Mouse (Mus musculus): ENCODE measurements at regions not wholly inside any gene's neighbourhood (a gene's known extent, or its start where the extent isn't known, plus 50 kb on each side); places are given as distances from the start of the nearest gene placed in this dataset.

- Histone ChIP-seq H3K36me3 (no peaks in the 10 kb centered on the region), H3K4me2 (replicated peaks) (no peak overlapping the region), H3K4me1 (replicated peaks) (no peaks in the 10 kb centered on the region), H3K4me3 (replicated peaks) (no peak overlapping the region), H3K9ac (replicated peaks) (no peak overlapping the region), H3K27ac (no peak overlapping the region), H3K9me3 (no peaks in the 10 kb centered on the region), H3K27me3 (no peaks in the 10 kb centered on the region)
- 50% methylated on average over 1 of the region's 1 CpGs for WGBS
- no peak for ATAC-seq
These were observed 710.6 kb upstream of the Marcks start for GRCm38 (mm10) chr10:37849291-37849846.

- ATAC-seq, result no peak
- 10% methylated on average over 5 of the region's 5 CpGs for WGBS
- H3K9ac ChIP-seq (replicated peaks), result no peak overlapping the region
These were observed 704.1 kb upstream of the Marcks start for GRCm38 (mm10) chr10:37842820-37843219.

GRCm38 (mm10) chr10:37841842-37842241 is 703.1 kb upstream of the Marcks start:
- Histone ChIP-seq H3K9ac (replicated peaks) (no peak overlapping the region), H3K4me1 (replicated peaks) (0 out of 2 replicates have a peak, but pooled peaks cover 3% of the 10 kb centered on the region), H3K4me2 (replicated peaks) (no peak overlapping the region), H3K27me3 (no peaks in the 10 kb centered on the region), H3K9me3 (no peaks in the 10 kb centered on the region), H3K4me3 (replicated peaks) (no peak overlapping the region), H3K27ac (no peak overlapping the region), H3K36me3 (no peaks in the 10 kb centered on the region)
- ATAC-seq, result no peak
- WGBS, result 47% methylated on average over 2 of the region's 2 CpGs

More at GRCm38 (mm10) chr10:37842820-37843219, 704.1 kb upstream of the Marcks start:
- Histone ChIP-seq H3K4me3 (replicated peaks) (no peak overlapping the region), H3K4me2 (replicated peaks) (no peak overlapping the region), H3K27ac (no peak overlapping the region), H3K27me3 (no peaks in the 10 kb centered on the region), H3K4me1 (replicated peaks) (0 out of 2 replicates have a peak, but pooled peaks cover 3% of the 10 kb centered on the region), H3K9me3 (no peaks in the 10 kb centered on the region), H3K36me3 (no peaks in the 10 kb centered on the region)

GRCm38 (mm10) chr10:37837721-37838120 is 699.0 kb upstream of the Marcks start:
- Histone ChIP-seq H3K36me3 (no peaks in the 10 kb centered on the region), H3K4me2 (replicated peaks) (no peak overlapping the region), H3K9me3 (no peaks in the 10 kb centered on the region), H3K27me3 (no peaks in the 10 kb centered on the region), H3K4me1 (replicated peaks) (0 out of 2 replicates have a peak, but pooled peaks cover under 1% of the 10 kb centered on the region), H3K27ac (no peak overlapping the region), H3K4me3 (replicated peaks) (no peak overlapping the region), H3K9ac (replicated peaks) (no peak overlapping the region)
- ATAC-seq, result no peak
- 88% methylated on average over 2 of the region's 2 CpGs for WGBS

GRCm38 (mm10) chr10:37813026-37813425 is 674.3 kb upstream of the Marcks start:
- no peak overlapping the region for H3K9ac ChIP-seq (replicated peaks)
- no peaks in the 10 kb centered on the region for H3K36me3 ChIP-seq
- WGBS, result 58% methylated on average over 2 of the region's 2 CpGs
- H3K27ac ChIP-seq, result 0 out of 2 replicates have a peak overlapping the region, but pooled peaks have one; percentile 27
- no peaks in the 10 kb centered on the region for H3K9me3 ChIP-seq
- H3K4me1 ChIP-seq (replicated peaks), result peaks cover 12% of the 10 kb centered on the region
- ATAC-seq, result no peak
- H3K4me3 ChIP-seq (replicated peaks), result no peak overlapping the region
- no peak overlapping the region for H3K4me2 ChIP-seq (replicated peaks)
- H3K27me3 ChIP-seq, result no peaks in the 10 kb centered on the region

GRCm38 (mm10) chr10:37812405-37812851 is 673.7 kb upstream of the Marcks start:
- WGBS, result 22% methylated on average over 3 of the region's 3 CpGs
- ATAC-seq, result peak; percentile 78
- H3K27me3 ChIP-seq, result no peaks in the 10 kb centered on the region
- H3K9me3 ChIP-seq, result no peaks in the 10 kb centered on the region
- 0 out of 2 replicates have a peak overlapping the region, but pooled peaks have one; percentile 27 for H3K27ac ChIP-seq
- H3K36me3 ChIP-seq, result no peaks in the 10 kb centered on the region
- peaks cover 12% of the 10 kb centered on the region for H3K4me1 ChIP-seq (replicated peaks)
- H3K9ac ChIP-seq (replicated peaks), result no peak overlapping the region
- no peak overlapping the region for H3K4me2 ChIP-seq (replicated peaks)
- no peak overlapping the region for H3K4me3 ChIP-seq (replicated peaks)

GRCm38 (mm10) chr10:37811789-37812188 is 673.1 kb upstream of the Marcks start:
- Histone ChIP-seq H3K4me2 (replicated peaks) (no peak overlapping the region), H3K9me3 (no peaks in the 10 kb centered on the region), H3K9ac (replicated peaks) (no peak overlapping the region), H3K4me1 (replicated peaks) (peaks cover 12% of the 10 kb centered on the region), H3K27me3 (no peaks in the 10 kb centered on the region), H3K4me3 (replicated peaks) (no peak overlapping the region), H3K27ac (0 out of 2 replicates have a peak overlapping the region, but pooled peaks have one; percentile 27), H3K36me3 (no peaks in the 10 kb centered on the region)
- 91% methylated on average over 5 of the region's 5 CpGs for WGBS
- no peak for ATAC-seq

- whole genome bisulfite sequencing, result 63% methylated on average over 4 of the region's 4 CpGs
- Histone ChIP-seq H3K9me3 (no peaks in the 10 kb centered on the region), H3K27ac (no peak overlapping the region), H3K9ac (replicated peaks) (no peak overlapping the region), H3K4me2 (replicated peaks) (no peak overlapping the region), H3K4me3 (replicated peaks) (no peak overlapping the region), H3K4me1 (replicated peaks) (no peaks in the 10 kb centered on the region), H3K36me3 (no peaks in the 10 kb centered on the region), H3K27me3 (no peaks in the 10 kb centered on the region)
- ATAC-seq, result no peak
These were observed 664.6 kb upstream of the Marcks start for GRCm38 (mm10) chr10:37803225-37803805.

- ATAC-seq, result no peak
- Histone ChIP-seq H3K27me3 (no peaks in the 10 kb centered on the region), H3K9ac (replicated peaks) (no peak overlapping the region), H3K4me2 (replicated peaks) (no peak overlapping the region), H3K36me3 (no peaks in the 10 kb centered on the region), H3K27ac (no peak overlapping the region), H3K4me1 (replicated peaks) (no peaks in the 10 kb centered on the region), H3K4me3 (replicated peaks) (no peak overlapping the region), H3K9me3 (no peaks in the 10 kb centered on the region)
- 92% methylated on average over 2 of the region's 2 CpGs for WGBS
These were observed 660.7 kb upstream of the Marcks start for GRCm38 (mm10) chr10:37799397-37799796.

GRCm38 (mm10) chr10:37798285-37798684 is 659.6 kb upstream of the Marcks start:
- Histone ChIP-seq H3K9me3 (no peaks in the 10 kb centered on the region), H3K36me3 (no peaks in the 10 kb centered on the region), H3K27me3 (no peaks in the 10 kb centered on the region), H3K4me1 (replicated peaks) (no peaks in the 10 kb centered on the region), H3K4me2 (replicated peaks) (no peak overlapping the region), H3K27ac (no peak overlapping the region), H3K4me3 (replicated peaks) (no peak overlapping the region), H3K9ac (replicated peaks) (no peak overlapping the region)
- no peak for ATAC-seq

- Histone ChIP-seq H3K9me3 (no peaks in the 10 kb centered on the region), H3K4me2 (replicated peaks) (no peak overlapping the region), H3K9ac (replicated peaks) (no peak overlapping the region), H3K36me3 (no peaks in the 10 kb centered on the region), H3K4me1 (replicated peaks) (no peaks in the 10 kb centered on the region), H3K27ac (no peak overlapping the region), H3K27me3 (no peaks in the 10 kb centered on the region), H3K4me3 (replicated peaks) (no peak overlapping the region)
- ATAC-seq, result no peak
- WGBS, result 76% methylated on average over 5 of the region's 5 CpGs
These were observed 659.0 kb upstream of the Marcks start for GRCm38 (mm10) chr10:37797701-37798100.

GRCm38 (mm10) chr10:37792878-37793277 is 654.2 kb upstream of the Marcks start:
- no peaks in the 10 kb centered on the region for H3K36me3 ChIP-seq
- H3K4me2 ChIP-seq (replicated peaks), result no peak overlapping the region
- 82% methylated on average over 3 of the region's 3 CpGs for WGBS
- H3K9me3 ChIP-seq, result no peaks in the 10 kb centered on the region
- no peaks in the 10 kb centered on the region for H3K4me1 ChIP-seq (replicated peaks)
- no peak overlapping the region for H3K9ac ChIP-seq (replicated peaks)
- H3K27me3 ChIP-seq, result no peaks in the 10 kb centered on the region
- no peak overlapping the region for H3K4me3 ChIP-seq (replicated peaks)
- H3K27ac ChIP-seq, result no peak overlapping the region
- ATAC-seq, result no peak

- Histone ChIP-seq H3K27ac (no peak overlapping the region), H3K36me3 (no peaks in the 10 kb centered on the region), H3K4me2 (replicated peaks) (no peak overlapping the region), H3K4me1 (replicated peaks) (no peaks in the 10 kb centered on the region), H3K9me3 (no peaks in the 10 kb centered on the region), H3K9ac (replicated peaks) (no peak overlapping the region), H3K27me3 (no peaks in the 10 kb centered on the region), H3K4me3 (replicated peaks) (no peak overlapping the region)
- ATAC-seq, result no peak
- 91% methylated on average over 5 of the region's 5 CpGs for WGBS
These were observed 649.3 kb upstream of the Marcks start for GRCm38 (mm10) chr10:37788049-37788448.

Measured in midbrain, embryonic 13.5 days (tissue).